Mouse (Mus musculus): Measurements from ENCODE around the gene Slc38a10. TPM values are rescaled to one million over a fixed set of nuclear protein-coding genes. Genes with fewer than 3 reads are reported as not detected.

The Slc38a10 gene
- polyA plus RNA-seq, 1 experiment from 2014 or later: 118 TPM

GRCm38 (mm10) chr11:120064006-120064667, 87.0 kb downstream of the Slc38a10 start:
- Histone ChIP-seq H3K4me1 (ENCODE audit: control insufficient read depth, insufficient read depth, low read length) (no peaks in the 10 kb centered on the region), H3K4me2 (ENCODE audit: low read length) (no peak overlapping the region), H3K9ac (ENCODE audit: low read depth, low read length) (no peak overlapping the region), H3K27me3 (ENCODE audit: control insufficient read depth, insufficient read depth, low read depth, low read length) (no peaks in the 10 kb centered on the region), H3K27ac (ENCODE audit: low read length) (no peak overlapping the region), H3K36me3 (ENCODE audit: control insufficient read depth, insufficient read depth, low read length) (peaks cover 11% of the 10 kb centered on the region), H3K9me3 (replicated peaks; ENCODE audit: control insufficient read depth, low read length, poor library complexity, severe bottlenecking) (no peaks in the 10 kb centered on the region), H3K4me3 (ENCODE audit: low read depth, low read length) (no peak overlapping the region)
- 91% methylated on average over 13 of the region's 13 CpGs for WGBS
- no peak for ATAC-seq

- no peaks in the 10 kb centered on the region for H3K27me3 ChIP-seq (ENCODE audit: control insufficient read depth, insufficient read depth, low read depth, low read length)
- H3K27ac ChIP-seq (ENCODE audit: low read length): no peak overlapping the region
- no peak overlapping the region for H3K4me2 ChIP-seq (ENCODE audit: low read length)
- no peak for ATAC-seq
- no peaks in the 10 kb centered on the region for H3K4me1 ChIP-seq (ENCODE audit: control insufficient read depth, insufficient read depth, low read length)
- WGBS: 87% methylated on average over 5 of the region's 5 CpGs
- peaks cover 11% of the 10 kb centered on the region for H3K36me3 ChIP-seq (ENCODE audit: control insufficient read depth, insufficient read depth, low read length)
- no peak overlapping the region for H3K9ac ChIP-seq (ENCODE audit: low read depth, low read length)
- no peaks in the 10 kb centered on the region for H3K9me3 ChIP-seq (replicated peaks; ENCODE audit: control insufficient read depth, low read length, poor library complexity, severe bottlenecking)
- H3K4me3 ChIP-seq (ENCODE audit: low read depth, low read length): no peak overlapping the region
Measured at GRCm38 (mm10) chr11:120063326-120063725, 87.8 kb downstream of the Slc38a10 start.

GRCm38 (mm10) chr11:120060634-120061033, 90.5 kb downstream of the Slc38a10 start:
- ATAC-seq: no peak
- Histone ChIP-seq H3K36me3 (ENCODE audit: control insufficient read depth, insufficient read depth, low read length) (peaks cover 2% of the 10 kb centered on the region; the same call in 1 of the 2 replicates), H3K4me2 (ENCODE audit: low read length) (no peak overlapping the region), H3K27me3 (ENCODE audit: control insufficient read depth, insufficient read depth, low read depth, low read length) (no peaks in the 10 kb centered on the region), H3K9ac (ENCODE audit: low read depth, low read length) (no peak overlapping the region), H3K9me3 (replicated peaks; ENCODE audit: control insufficient read depth, low read length, poor library complexity, severe bottlenecking) (0 out of 2 replicates have a peak, but pooled peaks cover 2% of the 10 kb centered on the region), H3K4me1 (ENCODE audit: control insufficient read depth, insufficient read depth, low read length) (no peaks in the 10 kb centered on the region), H3K27ac (ENCODE audit: low read length) (no peak overlapping the region), H3K4me3 (ENCODE audit: low read depth, low read length) (no peak overlapping the region)
- WGBS: 83% methylated on average over 8 of the region's 8 CpGs

- Histone ChIP-seq H3K4me1 (ENCODE audit: control insufficient read depth, insufficient read depth, low read length) (no peaks in the 10 kb centered on the region), H3K27ac (ENCODE audit: low read length) (no peak overlapping the region), H3K9me3 (replicated peaks; ENCODE audit: control insufficient read depth, low read length, poor library complexity, severe bottlenecking) (0 out of 2 replicates have a peak, but pooled peaks cover 2% of the 10 kb centered on the region), H3K27me3 (ENCODE audit: control insufficient read depth, insufficient read depth, low read depth, low read length) (no peaks in the 10 kb centered on the region), H3K4me2 (ENCODE audit: low read length) (no peak overlapping the region), H3K4me3 (ENCODE audit: low read depth, low read length) (no peak overlapping the region), H3K9ac (ENCODE audit: low read depth, low read length) (no peak overlapping the region), H3K36me3 (ENCODE audit: control insufficient read depth, insufficient read depth, low read length) (no peaks in the 10 kb centered on the region)
- WGBS: 81% methylated on average over 12 of the region's 12 CpGs
- no peak for ATAC-seq
Measured at GRCm38 (mm10) chr11:120055953-120056732, 95.0 kb downstream of the Slc38a10 start.

Small RNAs within 50 kb of the gene (microRNA-seq; reads per million reads assigned to microRNA genes)
- gene Gm25948: not detected

Other genes with a start within 250 kb of the Slc38a10 start
- gene Chmp6, start 237.9 kb downstream of the Slc38a10 start, polyA plus RNA-seq (2015; fragmentation: Nextera tagmentation; extraction: Ambion mirVana): 109 and 115 TPM in 2 replicates
- 14.7 and 15.7 TPM in 2 replicates for gene Baiap2, start 208.6 kb downstream of the Slc38a10 start, polyA plus RNA-seq (2015; fragmentation: Nextera tagmentation; extraction: Ambion mirVana)
- gene Aatk, start 104.2 kb downstream of the Slc38a10 start, polyA plus RNA-seq (2015; fragmentation: Nextera tagmentation; extraction: Ambion mirVana): 42.3 and 46.5 TPM in 2 replicates
- 29.5 and 30.4 TPM in 2 replicates for gene Cep131, start 64.5 kb downstream of the Slc38a10 start, polyA plus RNA-seq (2015; fragmentation: Nextera tagmentation; extraction: Ambion mirVana)
- gene Tepsin, start 52.6 kb downstream of the Slc38a10 start, polyA plus RNA-seq (2015; fragmentation: Nextera tagmentation; extraction: Ambion mirVana): 20.7 and 21.3 TPM in 2 replicates
- 41.4 and 46.8 TPM in 2 replicates for gene Ndufaf8, start 52.4 kb downstream of the Slc38a10 start, polyA plus RNA-seq (2015; fragmentation: Nextera tagmentation; extraction: Ambion mirVana)
- gene Bahcc1, start 81.6 kb upstream of the Slc38a10 start, polyA plus RNA-seq (2015; fragmentation: Nextera tagmentation; extraction: Ambion mirVana): 9.7 and 13.7 TPM in 2 replicates
- gene Actg1, start 197.2 kb upstream of the Slc38a10 start, polyA plus RNA-seq (2015; fragmentation: Nextera tagmentation; extraction: Ambion mirVana): 4,277 and 4,299 TPM in 2 replicates
- gene Fscn2, start 210.2 kb upstream of the Slc38a10 start, polyA plus RNA-seq (2015; fragmentation: Nextera tagmentation; extraction: Ambion mirVana): 1.2 and 1.3 TPM in 2 replicates
- 119 and 126 TPM in 2 replicates for gene Faap100, start 227.4 kb upstream of the Slc38a10 start, polyA plus RNA-seq (2015; fragmentation: Nextera tagmentation; extraction: Ambion mirVana)

Measured in midbrain, embryonic 16.5 days (tissue).